Mouse (Mus musculus) cerebellum, adult 9-11 months (tissue): ENCODE data around the gene Gm20820.
"Not testable (repeated sequence)": the region's sequence is repeated elsewhere in the genome, so short reads cannot be mapped to it uniquely, and the experiment has no call there.

Experiments
- DNase-seq: peaks from one replicate; pipeline ENCODE4 v3.0.0; 2022

The Gm20820 gene

DNA sequence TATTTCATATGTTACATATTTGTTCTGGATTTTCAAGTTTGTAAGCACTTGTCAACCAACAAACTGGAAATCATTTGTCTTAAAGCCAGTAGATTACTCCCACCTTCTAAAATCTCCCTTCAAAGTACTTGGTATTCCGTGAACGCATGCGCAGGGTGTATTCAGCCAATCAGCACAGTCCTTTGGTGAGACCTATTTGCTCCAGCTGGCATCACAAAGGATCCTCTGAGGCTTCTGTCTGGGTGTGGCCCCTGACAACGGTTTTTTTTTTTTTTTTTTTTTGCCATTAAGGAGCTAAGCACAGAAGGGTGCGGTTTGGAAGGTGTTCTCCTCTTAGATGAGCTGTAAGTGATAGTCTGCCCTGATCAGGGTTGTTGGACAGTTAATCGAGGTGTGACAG lies at the start of gene Gm20820:
Gene Gm20820 (plus strand): TSS at position 301 of the 400 bp plus-strand sequence.
- not testable (repeated sequence) for DNase-seq
